Mouse (Mus musculus) mesoderm, embryonic 11.5 days (tissue): ENCODE measurements around the gene Secisbp2l.

Experiments used
- DNase-seq: peaks from one replicate; pipeline ENCODE4 v3.0.0-alpha.2; 2012; ENCODE audit warnings: low read depth, low spot score

The Secisbp2l gene

DNA sequence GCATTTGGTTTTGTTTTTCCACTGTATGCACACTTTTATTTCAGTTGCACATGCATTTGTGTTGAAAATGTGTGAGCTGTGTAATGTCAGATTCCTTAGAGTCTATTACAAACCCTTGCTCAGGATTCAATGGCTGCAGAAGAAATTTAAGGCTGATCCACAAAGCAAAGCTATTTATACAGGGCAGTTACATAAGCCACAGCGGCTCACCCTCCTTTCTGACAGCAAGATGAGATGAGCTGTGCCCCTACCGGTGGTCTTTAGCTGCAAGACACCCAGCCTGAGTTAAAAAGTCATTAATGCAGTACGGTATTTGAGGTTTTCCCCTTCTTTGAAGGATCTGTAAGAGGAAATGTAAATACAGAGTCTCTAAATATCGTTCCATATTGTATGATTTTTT, 1.2 kb upstream of the Secisbp2l start:
- DNase-seq, result no peak

DNA sequence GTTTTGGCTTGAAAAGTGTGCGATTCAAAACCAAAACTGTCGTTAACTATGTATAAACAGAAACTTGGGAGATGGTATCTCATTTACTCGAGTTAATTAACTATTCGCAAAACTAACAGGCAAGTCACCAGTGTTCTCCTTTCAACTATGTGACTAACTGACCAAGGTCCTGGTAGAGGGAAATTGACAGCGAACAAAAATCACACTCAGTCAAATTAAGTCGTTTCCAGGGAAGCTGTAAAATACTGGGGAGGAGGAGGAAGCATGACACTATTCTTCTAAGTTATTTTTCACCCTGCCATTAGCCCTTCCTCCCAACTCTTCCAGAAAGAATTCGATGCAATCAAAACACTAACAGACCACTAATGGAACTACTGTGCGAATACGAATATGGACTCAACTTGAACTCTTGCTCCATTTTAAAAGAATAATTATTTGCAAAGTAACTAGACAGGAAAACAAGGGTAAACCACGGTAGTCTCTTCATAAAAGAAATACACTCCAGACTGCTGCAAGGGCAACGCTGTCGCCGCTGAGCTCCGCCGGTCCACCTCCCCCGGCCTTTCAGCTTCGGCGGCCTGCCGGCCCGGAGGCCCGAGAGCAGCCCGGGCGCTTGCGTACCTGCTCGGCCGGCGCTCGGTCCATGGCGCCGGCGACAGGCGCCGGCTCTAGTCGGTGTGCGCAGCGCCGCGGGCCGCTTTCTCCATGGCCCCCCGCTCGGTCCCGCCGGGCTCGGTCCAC, 522 bp downstream of the Secisbp2l start:
- no peak for DNase-seq

DNA sequence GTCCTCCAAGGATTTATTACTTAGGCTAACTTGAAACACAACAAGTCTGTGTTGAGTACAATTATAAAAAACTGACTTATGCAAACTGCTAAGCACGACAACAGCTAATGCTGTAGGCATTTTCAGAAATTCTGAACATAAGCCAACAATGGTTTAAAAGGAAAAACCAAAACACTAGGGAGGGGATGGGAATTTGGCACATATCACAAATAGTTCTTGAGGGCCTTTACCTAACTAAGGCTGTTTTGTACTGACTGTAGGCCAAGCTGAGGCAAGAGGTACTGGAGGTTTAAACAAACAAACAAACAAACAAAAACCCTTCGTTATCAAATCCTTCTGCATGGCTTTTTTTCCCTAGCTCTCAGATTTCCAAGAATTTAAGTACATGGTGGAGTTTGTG, 1.7 kb downstream of the Secisbp2l start:
- DNase-seq, result no peak

DNA sequence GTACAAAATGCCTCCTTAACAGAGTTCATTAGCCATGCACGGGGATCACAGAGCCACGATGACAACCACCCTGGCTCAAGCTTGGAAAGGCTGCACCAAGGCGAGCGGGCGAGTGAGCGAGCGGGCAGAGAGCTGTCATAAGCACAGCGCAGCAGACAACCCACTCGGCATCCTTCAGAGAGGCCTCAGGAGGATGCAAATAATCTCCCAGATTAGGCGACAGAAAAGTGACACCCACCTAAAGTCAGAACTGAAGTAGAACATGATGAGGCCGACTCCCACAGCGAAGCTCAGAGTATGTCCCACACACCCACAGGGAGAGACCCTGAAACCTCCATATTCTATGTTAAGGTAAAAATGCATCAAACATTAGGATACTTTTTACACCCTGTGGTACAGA, 4.3 kb downstream of the Secisbp2l start:
- no peak for DNase-seq

DNA sequence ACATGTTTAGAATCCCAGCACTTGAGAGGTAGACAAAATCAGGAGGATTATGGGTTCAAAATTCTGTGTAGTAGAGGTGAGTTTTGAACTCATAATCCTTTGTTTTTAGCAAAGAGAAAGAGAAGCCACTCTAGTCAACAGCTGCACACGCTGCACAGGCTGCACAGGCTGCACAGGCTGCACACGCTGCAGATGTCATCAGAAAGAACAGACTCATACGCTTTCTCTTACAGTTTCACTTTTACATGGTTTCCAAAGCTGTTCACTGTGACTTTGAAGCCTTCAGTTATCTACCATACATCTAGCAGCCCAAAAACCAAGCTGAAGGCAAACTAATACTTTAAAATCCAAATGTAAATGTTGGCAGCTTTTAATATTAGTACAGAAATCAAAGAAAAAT, 5.7 kb downstream of the Secisbp2l start:
- no peak for DNase-seq

DNA sequence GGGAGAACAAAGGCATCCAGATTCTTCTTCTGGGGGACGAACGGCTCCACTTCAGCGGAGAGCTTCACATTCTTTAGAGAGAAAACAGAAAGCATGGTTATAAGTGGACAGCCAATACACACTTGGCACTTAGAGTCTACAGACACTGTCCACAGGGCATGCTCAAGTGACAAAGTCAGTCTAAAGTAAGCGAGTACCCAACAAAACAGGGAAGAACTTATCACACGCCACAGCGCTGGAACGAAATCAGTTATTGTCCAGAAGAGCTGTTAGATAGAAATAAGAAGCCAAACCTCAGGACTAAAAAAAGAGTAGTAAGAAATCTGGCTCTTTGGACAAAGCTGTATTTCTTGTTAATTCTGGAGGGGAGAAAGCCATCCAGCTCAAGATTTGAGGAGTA, 7.0 kb downstream of the Secisbp2l start:
- DNase-seq, result no peak

DNA sequence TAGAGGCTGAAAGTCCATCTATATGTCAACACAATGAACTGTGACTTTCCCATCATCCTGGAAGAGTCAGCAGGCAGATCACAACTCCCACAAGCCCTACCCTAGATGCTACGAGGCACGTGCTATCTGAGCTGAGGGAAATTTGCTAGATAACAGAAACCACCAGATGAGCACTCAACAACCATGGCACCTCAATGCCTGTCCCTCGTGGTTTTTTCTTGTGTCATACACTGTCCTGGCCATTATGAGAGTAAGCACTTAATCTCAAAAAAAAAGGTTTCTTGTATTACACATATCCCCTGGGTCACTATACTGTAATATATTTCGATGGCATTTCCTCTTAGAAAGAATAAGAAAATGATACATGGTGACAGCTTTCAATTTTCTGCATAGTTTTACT, 7.8 kb downstream of the Secisbp2l start:
- no peak for DNase-seq

DNA sequence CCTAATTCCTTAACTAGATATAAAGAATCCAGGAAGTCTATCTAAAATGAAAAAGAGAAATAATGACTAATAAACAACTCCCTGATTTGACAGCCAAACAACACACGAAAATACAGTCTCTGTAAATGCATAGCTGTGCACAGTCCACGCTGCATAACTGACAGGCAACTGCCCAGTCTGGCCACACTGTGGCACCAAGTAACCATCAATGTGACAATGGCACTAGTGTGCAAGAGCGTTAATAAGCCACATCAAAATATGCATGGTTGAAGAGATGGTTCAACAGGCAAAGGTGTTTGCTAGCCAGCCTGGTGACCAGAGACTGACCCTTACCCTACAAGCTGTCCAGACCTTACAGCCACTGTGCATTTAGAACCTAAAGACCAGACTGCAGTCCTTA, 17.6 kb downstream of the Secisbp2l start:
- DNase-seq, result no peak

DNA sequence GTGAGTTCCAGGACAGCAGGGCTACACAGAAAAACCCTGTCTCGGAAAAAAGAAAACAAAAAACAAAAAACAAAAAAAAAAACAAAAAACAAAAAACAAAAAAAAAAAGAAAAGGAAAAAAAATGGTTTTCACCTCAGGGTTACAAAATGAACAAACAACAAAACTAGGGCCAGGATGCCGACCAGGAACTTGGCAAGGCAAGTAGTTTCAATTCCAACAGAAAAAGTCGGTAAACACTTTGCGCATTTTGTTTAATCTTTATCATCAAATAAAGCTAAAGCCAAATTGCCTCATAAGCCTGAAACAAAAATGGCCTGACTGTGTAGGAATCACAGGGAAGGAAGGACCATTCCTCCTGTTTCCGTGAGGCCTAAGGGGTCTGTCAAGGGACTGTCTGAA, 18.1 kb downstream of the Secisbp2l start:
- no peak for DNase-seq

DNA sequence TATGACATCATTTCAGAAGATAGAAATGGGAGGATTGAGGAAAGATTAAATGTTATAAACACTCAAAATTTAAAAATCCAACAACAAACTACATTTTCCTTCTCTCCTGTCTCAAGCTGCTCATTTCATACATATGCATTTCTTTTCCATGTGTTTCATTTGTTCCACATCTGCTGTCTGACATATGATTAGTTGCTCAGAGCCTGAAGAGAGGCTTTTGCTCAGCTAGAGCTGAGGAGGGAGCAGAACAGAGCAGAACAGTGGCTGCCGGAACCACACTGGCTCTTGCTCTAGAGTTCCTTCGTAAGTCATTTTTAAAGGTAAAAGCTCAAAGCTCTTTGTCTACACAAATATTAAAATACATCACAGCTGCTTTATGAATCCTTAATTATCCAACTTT, 33.3 kb downstream of the Secisbp2l start:
- DNase-seq, result no peak

DNA sequence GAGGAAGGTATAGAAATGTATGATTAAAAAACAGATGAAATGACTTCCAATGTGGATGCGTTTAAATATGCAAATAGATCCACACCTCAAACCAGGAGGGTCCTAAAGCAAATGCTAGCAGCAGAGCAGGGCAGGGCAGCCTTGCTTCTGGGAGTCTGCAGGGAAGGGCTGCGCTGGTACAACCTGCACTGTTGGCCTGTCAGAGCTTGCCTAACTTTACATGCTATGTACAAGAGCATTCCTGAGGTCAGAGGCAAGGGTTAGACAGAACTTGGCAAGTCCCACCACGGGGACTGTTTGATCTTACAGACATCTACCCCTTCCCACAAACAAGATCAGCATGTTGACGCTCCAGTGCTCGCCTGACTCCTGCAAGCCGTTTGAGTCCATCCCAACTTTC, 43.3 kb downstream of the Secisbp2l start:
- DNase-seq, result no peak

DNA sequence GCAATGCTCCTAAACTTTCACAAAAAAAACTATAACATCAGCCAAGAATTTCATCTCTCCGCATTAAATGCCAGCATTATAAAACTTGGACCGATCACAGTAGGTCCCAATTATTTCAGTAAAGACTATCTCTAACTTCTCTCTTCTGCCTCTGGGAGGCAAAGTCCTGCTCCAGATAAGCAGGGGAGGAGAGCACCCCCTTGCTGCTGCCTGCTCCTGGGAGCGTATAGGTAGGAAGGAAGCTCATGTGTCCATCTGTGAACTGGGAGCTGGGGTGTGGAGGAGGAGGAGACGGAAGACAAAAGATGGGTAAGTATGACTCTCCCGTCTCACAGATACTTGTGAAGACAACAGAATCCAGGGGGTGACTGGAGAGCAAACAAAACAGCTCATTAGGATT, 44.0 kb downstream of the Secisbp2l start:
- no peak for DNase-seq

DNA sequence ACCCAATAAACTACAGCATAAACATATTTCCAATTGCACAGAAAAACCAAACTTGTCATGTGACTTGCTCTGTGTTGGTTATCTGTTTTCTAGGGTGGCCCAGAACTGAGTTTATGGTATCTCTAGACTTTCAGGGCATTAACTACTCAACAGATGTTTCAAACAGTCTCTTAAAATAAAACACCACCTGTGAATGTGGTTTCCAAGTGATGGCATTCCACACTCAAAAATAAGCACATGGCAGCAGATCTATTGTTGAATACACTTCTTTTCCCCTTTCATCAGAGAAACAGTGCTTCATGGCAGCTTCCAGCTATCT, 46.7 kb downstream of the Secisbp2l start:
- DNase-seq, result no peak

DNA sequence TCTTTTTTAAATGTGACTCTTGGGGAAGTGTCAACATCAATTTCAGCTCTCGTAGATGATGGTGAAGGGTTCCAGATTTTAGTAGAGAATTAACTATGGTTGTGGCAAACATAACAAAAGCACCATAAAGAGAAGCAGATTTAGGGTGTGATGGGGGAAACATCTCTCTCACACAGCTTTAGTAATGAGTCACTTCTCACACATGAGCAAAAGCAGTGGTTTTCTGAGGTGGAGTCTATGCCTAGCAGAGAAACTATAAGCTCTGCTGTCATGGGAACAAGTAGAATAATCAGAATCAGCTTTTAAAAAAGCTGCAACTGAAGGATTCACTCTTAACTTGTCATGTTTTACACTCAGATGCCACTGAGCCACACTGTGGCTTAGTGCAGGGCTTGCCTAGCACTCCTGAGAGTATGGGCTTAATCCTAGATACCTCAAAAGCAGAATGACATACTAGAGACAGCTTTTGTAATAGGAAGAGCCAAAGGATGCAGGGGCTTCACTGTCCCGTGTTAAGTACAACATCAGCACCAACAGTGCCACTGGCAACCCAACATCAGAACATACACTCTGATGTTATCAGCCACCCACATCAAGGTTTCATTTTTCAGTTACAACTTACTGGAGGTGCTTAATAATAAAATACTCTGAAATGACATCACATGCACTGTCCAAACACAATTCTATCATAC, 47.2 kb downstream of the Secisbp2l start:
- DNase-seq, result no peak

DNA sequence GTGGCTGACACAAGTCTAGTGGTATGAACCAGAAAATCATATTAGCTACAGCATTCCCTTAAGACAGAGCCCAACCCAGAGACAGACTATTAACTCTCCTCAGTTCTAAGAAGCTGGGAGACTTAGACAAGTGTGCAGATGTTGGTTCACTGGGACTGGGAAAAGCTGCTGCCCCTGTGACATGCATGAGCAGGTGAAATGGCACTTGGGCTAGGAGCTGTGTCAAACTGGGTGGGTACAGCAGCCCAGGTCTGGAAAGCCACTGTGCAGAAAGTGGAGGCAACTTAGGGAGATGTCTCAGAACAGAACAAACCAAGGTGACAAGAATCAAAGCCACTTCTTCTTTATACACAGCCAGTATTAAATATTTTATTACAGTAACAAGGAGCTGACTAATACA, 47.9 kb downstream of the Secisbp2l start:
- no peak for DNase-seq

DNA sequence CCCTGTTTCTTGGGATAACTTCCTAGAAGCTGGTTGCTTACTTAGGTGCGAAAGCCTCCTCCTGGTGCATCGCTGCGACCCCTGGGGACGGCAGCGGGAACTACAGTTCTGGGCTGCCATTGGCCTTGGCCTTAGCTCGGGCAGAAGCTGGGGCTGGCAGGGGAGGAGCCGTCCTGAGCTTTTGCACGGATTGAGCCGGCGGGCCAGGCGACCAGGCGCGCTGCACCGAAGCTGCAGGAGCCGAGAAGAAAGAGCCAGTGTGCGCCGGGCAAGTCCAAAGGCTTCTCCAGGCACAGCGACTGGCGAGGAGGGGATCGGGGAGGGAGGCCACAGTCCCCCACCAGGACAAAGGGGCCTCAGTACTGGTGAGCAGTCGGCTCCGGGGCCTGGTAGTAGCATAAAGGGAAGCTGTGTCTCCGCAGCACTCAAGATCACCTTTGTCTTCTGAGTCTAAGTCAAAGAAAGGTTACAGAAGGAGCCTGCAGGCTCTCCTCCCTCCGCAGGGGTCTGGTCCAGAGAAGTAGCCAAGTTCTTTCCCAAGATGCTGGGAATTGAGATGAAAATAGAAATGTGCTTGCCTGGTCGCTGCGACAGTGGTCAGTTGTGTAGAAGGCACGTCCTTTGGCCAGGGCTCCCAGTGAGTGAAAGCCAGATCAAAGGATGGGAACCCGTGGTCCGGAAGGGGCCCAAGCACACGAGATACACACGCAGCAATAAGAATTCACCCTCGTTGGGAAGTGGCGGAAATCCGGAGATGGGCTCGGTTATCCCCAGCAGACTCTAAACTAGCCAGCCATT, 50.7 kb downstream of the Secisbp2l start:
- DNase-seq, result peak; percentile 97

DNA sequence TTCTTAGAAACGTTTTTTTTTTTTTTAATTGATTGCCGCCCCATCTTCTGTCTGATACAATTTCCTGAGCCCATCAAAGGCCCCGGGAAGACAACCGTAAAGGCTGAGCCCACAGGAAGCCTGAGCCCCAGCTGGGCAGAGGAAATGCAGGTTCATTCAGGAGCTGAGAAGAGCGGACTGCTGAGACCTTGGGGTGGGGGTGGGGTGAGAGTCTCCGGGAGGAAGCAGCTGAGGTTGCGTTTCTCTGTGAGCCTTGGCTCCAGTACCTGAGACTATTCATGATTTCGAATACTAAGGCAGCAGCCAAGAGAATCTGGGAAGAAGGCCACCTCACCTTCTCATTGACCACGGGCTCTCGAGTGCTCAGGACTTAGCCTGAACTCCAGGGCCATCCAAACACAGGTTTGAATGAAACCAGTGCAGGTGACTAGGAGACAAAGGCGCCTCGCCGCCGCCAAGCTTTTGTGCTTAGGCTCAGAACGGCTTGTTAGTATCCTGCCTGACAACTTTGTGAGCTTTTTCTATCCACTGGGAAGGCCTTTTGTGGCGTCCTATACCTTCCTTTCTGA, 58.0 kb downstream of the Secisbp2l start:
- DNase-seq, result peak; percentile 52

DNA sequence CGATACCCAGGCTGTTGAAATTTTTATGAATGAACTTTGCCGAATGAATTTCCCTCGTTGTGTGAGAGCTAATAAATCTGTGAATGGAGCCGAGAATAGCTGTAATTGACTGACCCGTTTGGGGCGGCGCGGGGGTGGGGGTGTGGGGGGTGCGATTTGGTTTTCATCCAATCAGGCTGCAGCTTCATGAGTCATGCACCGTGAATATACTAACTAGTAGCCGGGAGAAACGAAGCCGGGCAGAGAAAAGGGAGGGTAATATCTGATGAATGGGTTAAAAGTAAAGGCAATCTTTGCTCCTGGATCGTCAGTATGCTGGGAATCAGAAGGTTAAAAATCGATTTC, 58.6 kb downstream of the Secisbp2l start, which contains the start of gene Shc4:
Shc4 (minus strand) TSS at position 63 of the 345 bp plus-strand sequence.
- DNase-seq, result peak; percentile 55

DNA sequence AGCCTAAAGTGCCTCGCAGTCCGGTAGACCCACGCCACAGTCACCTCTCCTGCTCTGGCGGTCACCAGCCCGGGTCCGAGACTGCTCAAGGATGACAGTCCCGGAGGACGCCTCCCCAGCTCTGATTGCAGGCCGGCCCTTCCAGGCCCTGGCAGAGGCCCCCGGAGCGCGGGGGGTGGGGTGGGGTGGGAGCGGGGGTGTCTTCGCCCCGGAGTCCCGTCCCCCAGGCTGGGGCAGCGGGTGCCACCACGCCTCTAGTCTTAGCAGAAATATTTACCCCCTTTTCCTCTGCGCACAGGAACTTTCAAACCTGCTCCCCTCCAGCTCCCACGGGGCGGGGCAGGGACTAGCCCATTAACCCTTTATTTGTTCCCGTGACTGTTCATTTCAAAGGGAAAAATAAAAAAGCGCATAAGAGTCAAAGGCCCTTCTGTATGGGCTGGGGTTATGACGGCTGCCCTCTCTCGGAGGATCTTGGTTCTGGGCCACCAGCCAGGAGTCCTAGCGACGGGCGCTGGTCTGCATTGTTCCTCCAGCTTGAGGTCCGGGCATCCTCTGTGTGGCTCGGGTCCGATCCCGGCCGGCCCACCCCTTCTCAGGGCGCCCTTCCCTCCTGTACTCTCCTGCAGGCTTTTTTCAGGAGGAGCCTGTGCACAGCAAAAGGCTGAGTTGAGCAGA, 59.1 kb downstream of the Secisbp2l start:
- peak; percentile 45 for DNase-seq

DNA sequence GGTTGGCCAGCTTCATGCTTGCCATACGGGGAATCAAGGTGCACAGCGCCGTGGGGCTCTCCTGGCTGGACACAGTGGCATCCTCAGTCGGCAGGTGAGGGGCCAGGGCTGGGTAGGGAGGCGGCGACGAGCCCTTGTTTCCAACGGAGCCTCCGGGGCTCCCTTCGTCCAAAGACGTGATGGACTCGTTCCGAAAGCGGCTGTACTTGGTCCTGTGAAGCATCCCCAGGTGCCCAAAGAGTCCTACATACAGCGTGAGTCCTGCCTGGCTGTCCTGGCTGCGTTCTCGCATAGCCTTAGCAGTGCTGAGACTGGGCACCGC, 59.6 kb downstream of the Secisbp2l start:
- no peak for DNase-seq

DNA sequence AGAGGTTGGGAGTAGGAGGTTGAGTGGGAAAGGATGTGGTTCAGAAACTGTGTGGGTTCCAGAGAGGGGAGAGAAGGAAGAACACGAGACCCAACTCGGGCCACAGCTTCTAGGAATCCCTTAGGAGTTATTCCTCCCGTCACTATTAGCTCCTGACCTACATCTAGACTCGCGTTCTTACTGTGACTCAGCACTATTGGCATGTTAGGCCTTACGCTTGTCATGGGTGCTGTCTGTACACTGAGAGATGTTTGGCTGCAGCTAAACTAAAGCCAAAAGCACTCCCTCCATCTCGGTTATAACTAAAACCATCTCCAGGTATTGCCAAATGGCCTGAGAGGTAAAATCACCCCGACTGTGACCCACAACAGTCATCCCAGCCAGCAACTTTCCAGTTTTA, 66.1 kb downstream of the Secisbp2l start:
- no peak for DNase-seq

DNA sequence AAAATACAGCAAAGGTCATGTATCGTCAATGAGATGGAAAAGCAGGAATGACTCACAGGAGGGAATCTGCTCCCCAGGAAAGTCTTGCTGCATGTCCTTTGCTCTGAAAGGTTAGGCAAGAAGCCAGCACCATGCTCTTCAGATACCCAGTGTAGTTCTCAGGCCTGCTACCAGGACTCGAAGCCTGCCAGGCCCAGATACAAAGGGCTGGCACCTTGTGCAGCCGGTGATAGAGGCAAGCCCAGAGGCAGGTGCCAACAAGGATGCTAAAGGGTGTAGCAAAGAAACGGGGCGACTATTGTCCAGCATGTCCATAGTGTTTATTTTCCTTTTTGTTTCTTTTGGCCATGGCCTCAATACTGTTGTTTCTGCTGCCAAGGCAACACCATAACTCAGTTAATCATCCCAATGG, 76.2 kb downstream of the Secisbp2l start:
- DNase-seq, result no peak
